25 mouse cellular contexts compared by ENCODE assay signal in the genomic region with DNA sequence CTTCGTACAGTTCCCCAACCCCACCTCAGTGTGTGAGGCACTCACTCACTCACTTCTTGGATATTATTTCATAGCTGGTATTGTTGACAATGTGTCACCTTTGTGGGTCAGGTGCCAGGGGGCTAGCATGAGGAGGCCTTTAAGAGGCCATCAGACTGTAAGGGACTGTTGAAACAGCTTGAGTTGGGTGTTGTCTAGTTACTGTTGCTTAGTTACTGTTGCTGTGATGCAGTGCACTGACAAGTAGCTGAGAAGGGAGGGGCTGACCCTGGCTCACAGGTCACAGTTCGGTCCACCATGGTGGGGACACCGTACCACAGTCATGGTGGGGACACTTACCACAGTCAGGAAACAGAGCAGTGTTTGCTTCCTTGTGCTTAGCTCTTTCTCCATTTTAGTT. TPM values are rescaled to one million over a fixed set of nuclear protein-coding genes. Genes with fewer than 3 reads are reported as not detected.
DNase-seq lines count a peak whose midpoint lies in the region; ATAC-seq lines count a peak whose summit lies in the region.
"Had no signal": no experiment of that assay in that cellular context is flagged by ENCODE, and none has a peak within 500 bp of the region (broad histone marks: within the 10 kb centered on the region; RNA-seq: fewer than 3 reads in every experiment).

No protein-coding gene starts in this region.

- no peak for ATAC-seq in megakaryocyte, adult 5-6 weeks (ENCODE audit: poor library complexity, severe bottlenecking)
- ATAC-seq: activated CD4-positive, CD25-positive, alpha-beta regulatory T cell, adult 4 months; CD4-positive, CD25-positive, alpha-beta regulatory T cell, adult 4 months; forebrain, embryonic 14.5 days; forebrain, embryonic 16.5 days; Patski had no signal

- intact Hi-C loops in heart, postnatal 25 days (cut with DNase I), result no loop called here

- DNase-seq in heart, adult 11 months, result peak; percentile 78
- DNase-seq in heart, postnatal 25 days (ENCODE audit: low spot score), result no peak
- peak; percentile 16 for DNase-seq in lung, postnatal 10 days
- DNase-seq in lung, postnatal 25 days (ENCODE audit: low spot score), result no peak
- DNase-seq in retina, postnatal 1 day, result peak; percentile 52
- DNase-seq: adrenal gland, adult 8-10 months; adrenal gland, postnatal 14 days; adrenal gland, postnatal 36 days; B cell, adult 2 months; cerebellum, adult 11-12 months; cerebellum, adult 2 months; cerebellum, adult 9-10 months; cerebellum, postnatal 10 days; cerebellum, postnatal 36 days; embryo, embryonic 11 days had no signal

RNA-seq across cellular contexts. Expression of a gene that starts 2.4 kb away (rescaled TPM):
- total RNA-seq in heart, postnatal 25 days (2021), result 10 to 100 TPM in 1 of 2 experiments, 1 to 10 TPM in 1; 10.0 to 10.9 TPM
- total RNA-seq in megakaryocyte, adult 5-6 weeks (2015), result not detected in 2 replicates
- not detected in 2 replicates for total RNA-seq in megakaryocyte, adult 5-6 weeks (2017)
- total RNA-seq: CH12.LX; common myeloid progenitor, adult 5-6 weeks had no signal

RNA-seq across cellular contexts. Expression of a gene that starts 35.5 kb away (rescaled TPM):
- under 1 TPM; 0.36 to 0.62 TPM for total RNA-seq in heart, postnatal 25 days (2021)
- total RNA-seq in megakaryocyte, adult 5-6 weeks (2015), result 0.25 and 0.68 TPM in 2 replicates
- total RNA-seq in megakaryocyte, adult 5-6 weeks (2017), result 0.18 and 0.33 TPM in 2 replicates

RNA-seq across cellular contexts. Expression of a gene that starts 35.6 kb away (rescaled TPM):
- under 1 TPM in 1 of 2 experiments, not detected in 1; 0.56 TPM for total RNA-seq in heart, postnatal 25 days (2021)
- total RNA-seq in megakaryocyte, adult 5-6 weeks (2015), result not detected in 2 replicates
- total RNA-seq in megakaryocyte, adult 5-6 weeks (2017), result not detected in 2 replicates
- total RNA-seq: adrenal gland, adult 18-20 months; adrenal gland, adult 8-10 months; adrenal gland, postnatal 14 days; adrenal gland, postnatal 36 days; CH12.LX; G1E had no signal

Comparison
In these comparisons a context has a peak if more than half of its experiments do, and no peak if none do; other contexts are left out.
1. DNase-seq: peak in heart, adult 11 months (single experiment), lung, postnatal 10 days (single experiment) and retina, postnatal 1 day (single experiment); none in heart, postnatal 25 days (single experiment) and lung, postnatal 25 days (single experiment).
2. RNA of a gene that starts 2.4 kb away (total RNA-seq): 10.0 to 10.9 TPM in heart, postnatal 25 days; not detected in megakaryocyte, adult 5-6 weeks; every median in the first group is over 10 times any median in the second.